Mouse (Mus musculus): ENCODE data around the gene Igsf9. TPM values are rescaled to one million over a fixed set of nuclear protein-coding genes. Genes with fewer than 3 reads are reported as not detected.
A peak's percentile ranks its signal among the peaks of the same experiment; 100 is the strongest.

The Igsf9 gene
- polyA plus RNA-seq, 2 experiments: 29.6 to 62.0 TPM

DNA sequence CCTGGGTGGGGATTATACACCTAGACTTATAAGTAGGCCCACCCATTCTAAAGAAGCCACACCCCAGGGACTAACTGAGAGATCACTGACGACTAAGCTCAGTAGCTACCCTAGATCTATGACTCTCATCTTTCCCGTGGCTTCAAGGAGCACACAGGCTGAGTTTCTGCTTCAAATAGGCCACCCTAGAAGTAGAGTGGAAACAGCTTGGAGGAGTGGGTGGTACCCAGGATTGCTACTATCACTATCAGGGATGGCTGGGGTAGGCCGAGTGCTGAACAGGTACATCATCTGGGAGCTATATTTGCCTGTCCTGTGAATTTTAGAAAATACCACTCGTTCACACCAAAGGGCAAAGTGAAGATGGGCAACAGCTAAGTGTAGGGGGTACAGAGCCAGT is 6.3 kb downstream of the Igsf9 start:
- Histone ChIP-seq H3K4me3 (replicated peaks; ENCODE audit: low read length) (no peak overlapping the region), H3K27ac (replicated peaks; ENCODE audit: low read depth, low read length) (no peak overlapping the region), H3K9me3 (ENCODE audit: control insufficient read depth, low read length) (no peaks in the 10 kb centered on the region), H3K4me2 (replicated peaks; ENCODE audit: low read depth, low read length, severe bottlenecking) (no peak overlapping the region), H3K36me3 (ENCODE audit: control insufficient read depth, insufficient read depth, low read length) (peaks cover 7% of the 10 kb centered on the region; the same call in 1 of the 2 replicates), H3K9ac (ENCODE audit: low read depth, low read length, severe bottlenecking) (no peak overlapping the region), H3K27me3 (ENCODE audit: control insufficient read depth, insufficient read depth, low read length) (no peaks in the 10 kb centered on the region), H3K4me1 (ENCODE audit: control insufficient read depth, insufficient read depth, low read length) (peaks cover 20% of the 10 kb centered on the region)
- 78% methylated on average over 4 of the region's 4 CpGs for WGBS
- DNase-seq (ENCODE audit: low spot score) (no peak), ATAC-seq (ENCODE audit: low FRiP score, low read depth) (no peak)
- TF ChIP-seq POLR2A (IDR thresholded peaks at IDR 0.05; ENCODE audit: borderline replicate concordance, extremely low read depth, insufficient read depth, insufficient read length): no peak

GRCm38 (mm10) chr1:172488831-172489230 is 7.2 kb downstream of the Igsf9 start:
- Histone ChIP-seq H3K4me3 (replicated peaks; ENCODE audit: low read length) (no peak overlapping the region), H3K4me1 (ENCODE audit: control insufficient read depth, insufficient read depth, low read length) (peaks cover 15% of the 10 kb centered on the region), H3K27ac (replicated peaks; ENCODE audit: low read depth, low read length) (no peak overlapping the region), H3K36me3 (ENCODE audit: control insufficient read depth, insufficient read depth, low read length) (peaks cover 9% of the 10 kb centered on the region; the same call in 1 of the 2 replicates), H3K4me2 (replicated peaks; ENCODE audit: low read depth, low read length, severe bottlenecking) (no peak overlapping the region), H3K27me3 (ENCODE audit: control insufficient read depth, insufficient read depth, low read length) (no peaks in the 10 kb centered on the region), H3K9me3 (ENCODE audit: control insufficient read depth, low read length) (no peaks in the 10 kb centered on the region), H3K9ac (ENCODE audit: low read depth, low read length, severe bottlenecking) (no peak overlapping the region)
- ATAC-seq (ENCODE audit: low FRiP score, low read depth): no peak
- DNase-seq (ENCODE audit: low spot score): no peak
- TF ChIP-seq POLR2A (IDR thresholded peaks at IDR 0.05; ENCODE audit: borderline replicate concordance, extremely low read depth, insufficient read depth, insufficient read length): no peak
- WGBS: 81% methylated on average over 7 of the region's 7 CpGs

DNA sequence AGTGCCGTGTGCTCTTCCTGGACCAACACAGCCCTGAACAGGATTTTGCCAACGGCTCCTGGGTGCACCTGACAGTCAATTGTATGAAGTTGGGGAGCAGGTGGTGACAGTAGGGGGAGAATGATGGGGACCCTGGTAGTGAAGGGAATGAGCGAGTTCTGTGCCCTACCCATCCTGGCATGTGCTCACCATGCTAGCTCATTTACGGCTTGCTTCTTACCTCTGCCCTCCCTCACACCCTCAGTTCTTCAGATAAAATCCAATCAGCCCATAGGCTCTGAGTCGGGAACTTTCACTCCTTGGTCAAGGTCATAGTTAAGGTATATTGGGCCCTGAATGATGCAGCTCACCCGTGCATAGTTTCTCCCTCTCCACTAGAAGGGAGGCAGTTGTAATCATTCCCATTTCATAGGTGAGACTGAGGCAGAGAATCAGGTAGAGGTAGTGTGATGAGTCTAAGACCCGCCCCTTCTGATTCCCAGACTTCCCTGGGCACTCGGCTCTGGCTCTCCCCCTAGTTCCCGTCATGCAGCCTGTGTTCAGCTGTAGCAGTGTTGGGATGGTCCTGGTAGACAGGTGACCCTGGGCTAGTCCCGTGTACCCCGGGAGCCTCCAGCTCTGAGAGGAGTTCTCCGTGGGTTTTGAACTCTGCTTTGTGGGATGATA is 8.1 kb downstream of the Igsf9 start:
- Histone ChIP-seq H3K27me3 (ENCODE audit: control insufficient read depth, insufficient read depth, low read length) (no peaks in the 10 kb centered on the region), H3K4me1 (ENCODE audit: control insufficient read depth, insufficient read depth, low read length) (peaks cover 15% of the 10 kb centered on the region), H3K9me3 (ENCODE audit: control insufficient read depth, low read length) (no peaks in the 10 kb centered on the region), H3K27ac (replicated peaks; ENCODE audit: low read depth, low read length) (no peak overlapping the region), H3K4me3 (replicated peaks; ENCODE audit: low read length) (peak overlapping the region; percentile 25; the same call in 1 of the 2 replicates), H3K36me3 (ENCODE audit: control insufficient read depth, insufficient read depth, low read length) (peaks cover 9% of the 10 kb centered on the region; the same call in 1 of the 2 replicates), H3K4me2 (replicated peaks; ENCODE audit: low read depth, low read length, severe bottlenecking) (peak overlapping the region; percentile 47), H3K9ac (ENCODE audit: low read depth, low read length, severe bottlenecking) (peak overlapping the region; percentile 41; the same call in 1 of the 2 replicates)
- no peak for DNase-seq (ENCODE audit: low spot score)
- no peak for ATAC-seq (ENCODE audit: low FRiP score, low read depth)
- no peak for TF ChIP-seq POLR2A (IDR thresholded peaks at IDR 0.05; ENCODE audit: borderline replicate concordance, extremely low read depth, insufficient read depth, insufficient read length)
- WGBS: 61% methylated on average over 12 of the region's 12 CpGs

- H3K27ac ChIP-seq (replicated peaks; ENCODE audit: low read depth, low read length): no peak overlapping the region
- TF ChIP-seq POLR2A (IDR thresholded peaks at IDR 0.05; ENCODE audit: borderline replicate concordance, extremely low read depth, insufficient read depth, insufficient read length): no peak
Observed at GRCm38 (mm10) chr1:172490261-172490661, 8.7 kb downstream of the Igsf9 start.

DNA sequence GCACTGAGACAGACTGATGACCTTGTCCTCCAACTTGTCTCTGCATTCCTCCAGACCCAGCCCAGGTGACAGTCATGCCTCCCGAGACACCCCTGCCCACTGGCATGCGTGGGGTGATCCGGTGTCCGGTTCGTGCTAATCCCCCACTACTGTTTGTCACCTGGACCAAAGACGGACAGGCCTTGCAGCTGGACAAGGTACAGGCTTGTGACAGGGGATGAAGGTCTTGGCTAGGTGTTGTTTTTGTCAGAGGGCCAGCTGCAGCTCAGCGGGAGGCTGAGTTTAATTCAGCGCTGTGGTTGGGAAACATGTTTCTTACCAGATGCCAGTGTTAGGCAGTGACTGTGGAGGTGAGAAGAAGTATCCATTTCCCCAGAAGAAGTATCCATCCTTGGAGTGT is 10.5 kb downstream of the Igsf9 start:
- no peaks in the 10 kb centered on the region for H3K27me3 ChIP-seq (ENCODE audit: control insufficient read depth, insufficient read depth, low read length)
- no peak for DNase-seq (ENCODE audit: low spot score)
- 89% methylated on average over 8 of the region's 8 CpGs for WGBS
- 0 out of 2 replicates have a peak, but pooled peaks cover 5% of the 10 kb centered on the region for H3K4me1 ChIP-seq (ENCODE audit: control insufficient read depth, insufficient read depth, low read length)
- no peak overlapping the region for H3K4me3 ChIP-seq (replicated peaks; ENCODE audit: low read length)
- peaks cover 23% of the 10 kb centered on the region for H3K36me3 ChIP-seq (ENCODE audit: control insufficient read depth, insufficient read depth, low read length)
- H3K27ac ChIP-seq (replicated peaks; ENCODE audit: low read depth, low read length): no peak overlapping the region
- TF ChIP-seq POLR2A (IDR thresholded peaks at IDR 0.05; ENCODE audit: borderline replicate concordance, extremely low read depth, insufficient read depth, insufficient read length): no peak
- no peaks in the 10 kb centered on the region for H3K9me3 ChIP-seq (ENCODE audit: control insufficient read depth, low read length)
- no peak overlapping the region for H3K9ac ChIP-seq (ENCODE audit: low read depth, low read length, severe bottlenecking)
- ATAC-seq (ENCODE audit: low FRiP score, low read depth): no peak
- no peak overlapping the region for H3K4me2 ChIP-seq (replicated peaks; ENCODE audit: low read depth, low read length, severe bottlenecking)

More at GRCm38 (mm10) chr1:172490261-172490661, 8.7 kb downstream of the Igsf9 start:
- H3K36me3 ChIP-seq (ENCODE audit: control insufficient read depth, insufficient read depth, low read length): peaks cover 9% of the 10 kb centered on the region; the same call in 1 of the 2 replicates
- no peaks in the 10 kb centered on the region for H3K9me3 ChIP-seq (ENCODE audit: control insufficient read depth, low read length)
- H3K4me2 ChIP-seq (replicated peaks; ENCODE audit: low read depth, low read length, severe bottlenecking): peak overlapping the region; percentile 47
- peaks cover 13% of the 10 kb centered on the region for H3K4me1 ChIP-seq (ENCODE audit: control insufficient read depth, insufficient read depth, low read length)
- WGBS: 11% methylated on average over 10 of the region's 10 CpGs
- peak overlapping the region; percentile 41; the same call in 1 of the 2 replicates for H3K9ac ChIP-seq (ENCODE audit: low read depth, low read length, severe bottlenecking)
- no peaks in the 10 kb centered on the region for H3K27me3 ChIP-seq (ENCODE audit: control insufficient read depth, insufficient read depth, low read length)
- peak overlapping the region; percentile 25 for H3K4me3 ChIP-seq (replicated peaks; ENCODE audit: low read length)
- ATAC-seq (ENCODE audit: low FRiP score, low read depth) (peak; percentile 39), DNase-seq (ENCODE audit: low spot score) (peak; percentile 71)
